Mouse (Mus musculus) large intestine, adult 2 months (tissue): ENCODE data around the gene Trappc4. TPM values are rescaled to one million over a fixed set of nuclear protein-coding genes. Genes with fewer than 3 reads are reported as not detected.
"Not testable (repeated sequence)": the region's sequence is repeated elsewhere in the genome, so short reads cannot be mapped to it uniquely, and the experiment has no call there.

ENCODE experiments used
- DNase-seq: peaks from one replicate; pipeline ENCODE4 v3.0.0-alpha.2; 2012; ENCODE audit warnings: low read depth, low spot score
- WGBS: fragments of 180-500 bp; shearing (Covaris S2); methylation state at CpG from one replicate; pipeline ENCODE4 v1.1.7; 2018; 5-methylcytosine and 5-hydroxymethylcytosine counted together
- polyA plus RNA-seq: library from polyadenylated mRNA; depleted of rRNA; stranded (reverse); fragments of >200 nt; gene quantifications from 2 replicates; pipeline ENCODE4 v1.2.3, GENCODE M21; 2012; rRNA removed

The Trappc4 gene
- polyA plus RNA-seq, 1 experiment, result 67.8 TPM

GRCm38 (mm10) chr9:44364480-44364879, 42.9 kb downstream of the Trappc4 start:
- no peak for DNase-seq
- 67% methylated on average over 3 of the region's 3 CpGs for WGBS

GRCm38 (mm10) chr9:44361931-44362330, 45.5 kb downstream of the Trappc4 start:
- 32% methylated on average over 4 of the region's 4 CpGs for WGBS
- not testable (repeated sequence) for DNase-seq

DNA sequence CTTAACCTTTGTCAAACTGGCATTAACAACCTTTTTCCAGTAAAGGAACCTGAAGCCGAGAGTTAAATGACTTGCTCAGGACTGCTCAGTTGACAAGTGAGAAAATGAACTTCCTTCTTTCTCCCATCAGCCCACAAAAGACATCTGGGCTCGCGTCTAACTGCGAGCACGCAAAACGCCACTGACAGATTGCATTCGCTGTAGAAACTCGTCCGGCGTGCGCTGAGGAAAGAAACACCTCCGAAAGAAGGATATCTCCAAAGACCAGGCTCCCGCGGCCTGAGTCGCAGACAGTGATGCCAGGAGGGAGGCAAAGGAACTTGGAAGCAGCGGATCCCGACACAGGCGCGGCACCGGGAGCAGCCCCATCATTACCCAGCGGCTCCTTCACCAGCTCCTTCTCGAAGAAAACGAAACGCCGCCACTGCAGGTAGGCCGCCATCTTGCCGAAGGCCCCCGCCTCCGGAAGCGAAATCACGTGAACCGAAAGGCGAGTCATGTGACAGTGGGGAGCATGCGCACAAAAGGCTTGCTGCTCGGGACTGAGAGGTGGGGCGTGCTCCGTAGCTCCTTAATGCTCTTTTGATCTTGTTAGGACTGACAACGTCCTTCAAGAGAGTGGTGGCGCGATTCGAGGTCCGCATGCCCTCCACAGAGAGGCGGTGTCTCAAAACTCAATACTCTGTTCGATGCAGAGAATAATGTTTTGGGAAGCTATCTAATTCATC, 46.0 kb downstream of the Trappc4 start, which contains the start of gene Vps11:
TSS of gene Vps11 (minus strand) at position 481 of the 728 bp plus-strand sequence.
- peak; percentile 81 for DNase-seq
- WGBS, result under 1% methylated on average over 44 of the region's 44 CpGs

GRCm38 (mm10) chr9:44357207-44357606, 50.2 kb downstream of the Trappc4 start:
- DNase-seq, result no peak
- 64% methylated on average over 4 of the region's 4 CpGs for WGBS

Other genes with a start within 250 kb of the Trappc4 start
- 6.8 and 12.1 TPM in 2 replicates for gene Cbl, start 173.6 kb downstream of the Trappc4 start, polyA plus RNA-seq
- gene Ccdc153, start 166.9 kb downstream of the Trappc4 start, polyA plus RNA-seq, result not detected in 2 replicates
- gene Pdzd3, start 156.1 kb downstream of the Trappc4 start, polyA plus RNA-seq, result 30.2 and 32.2 TPM in 2 replicates
- gene Nlrx1, start 139.0 kb downstream of the Trappc4 start, polyA plus RNA-seq, result 10.7 and 14.5 TPM in 2 replicates
- gene Abcg4, start 119.0 kb downstream of the Trappc4 start, polyA plus RNA-seq, result 2.1 and 2.7 TPM in 2 replicates
- 18.4 and 32.8 TPM in 2 replicates for gene Hinfp, start 101.9 kb downstream of the Trappc4 start, polyA plus RNA-seq
- 114 and 159 TPM in 2 replicates for gene C2cd2l, start 87.3 kb downstream of the Trappc4 start, polyA plus RNA-seq
- gene Dpagt1, start 81.6 kb downstream of the Trappc4 start, polyA plus RNA-seq, result 71.4 and 79.3 TPM in 2 replicates
- gene H2afx, start 72.9 kb downstream of the Trappc4 start, polyA plus RNA-seq, result 149 and 167 TPM in 2 replicates
- 51.9 and 52.9 TPM in 2 replicates for gene Hmbs, start 63.4 kb downstream of the Trappc4 start, polyA plus RNA-seq
- gene Vps11, start 45.9 kb downstream of the Trappc4 start, polyA plus RNA-seq, result 22.8 and 25.8 TPM in 2 replicates
- 82.2 and 92.0 TPM in 2 replicates for gene Hyou1, start 28.1 kb downstream of the Trappc4 start, polyA plus RNA-seq
- gene Slc37a4, start 10.7 kb downstream of the Trappc4 start, polyA plus RNA-seq, result 48.9 and 60.6 TPM in 2 replicates
- gene Rps25, start 461 bp downstream of the Trappc4 start, polyA plus RNA-seq, result 281 and 376 TPM in 2 replicates
- 18.0 and 30.4 TPM in 2 replicates for gene Ccdc84, start 11.0 kb upstream of the Trappc4 start, polyA plus RNA-seq
- gene Foxr1, start 33.5 kb upstream of the Trappc4 start, polyA plus RNA-seq, result not detected in 2 replicates
- not detected in 2 replicates for gene Upk2, start 47.4 kb upstream of the Trappc4 start, polyA plus RNA-seq
- 10.0 and 13.4 TPM in 2 replicates for gene Bcl9l, start 75.2 kb upstream of the Trappc4 start, polyA plus RNA-seq
- 8.9 and 10.7 TPM in 2 replicates for gene Cxcr5, start 154.3 kb upstream of the Trappc4 start, polyA plus RNA-seq
- gene Ddx6, start 197.3 kb upstream of the Trappc4 start, polyA plus RNA-seq, result 10.8 and 17.3 TPM in 2 replicates